Mouse (Mus musculus) gastrocnemius, adult 8-10 months (tissue): Measurements from ENCODE around the gene Abhd14b. TPM values are rescaled to one million over a fixed set of nuclear protein-coding genes. Genes with fewer than 3 reads are reported as not detected.
"Not testable (repeated sequence)": the region's sequence is repeated elsewhere in the genome, so short reads cannot be mapped to it uniquely, and the experiment has no call there.

Source experiments
- DNase-seq, 2 experiments: peaks; one replicate each; pipeline ENCODE4 v3.0.0; 2022; ENCODE audit warnings: low spot score in 2 of 2
- total RNA-seq, 4 experiments: library from RNA; stranded (reverse); gene quantifications; 2 replicates each; pipeline ENCODE4 v1.2.4; 2022

Gene Abhd14b
- total RNA-seq, 4 experiments from 2014 or later, result 2.1 to 3.8 (median 3.3) TPM

DNA sequence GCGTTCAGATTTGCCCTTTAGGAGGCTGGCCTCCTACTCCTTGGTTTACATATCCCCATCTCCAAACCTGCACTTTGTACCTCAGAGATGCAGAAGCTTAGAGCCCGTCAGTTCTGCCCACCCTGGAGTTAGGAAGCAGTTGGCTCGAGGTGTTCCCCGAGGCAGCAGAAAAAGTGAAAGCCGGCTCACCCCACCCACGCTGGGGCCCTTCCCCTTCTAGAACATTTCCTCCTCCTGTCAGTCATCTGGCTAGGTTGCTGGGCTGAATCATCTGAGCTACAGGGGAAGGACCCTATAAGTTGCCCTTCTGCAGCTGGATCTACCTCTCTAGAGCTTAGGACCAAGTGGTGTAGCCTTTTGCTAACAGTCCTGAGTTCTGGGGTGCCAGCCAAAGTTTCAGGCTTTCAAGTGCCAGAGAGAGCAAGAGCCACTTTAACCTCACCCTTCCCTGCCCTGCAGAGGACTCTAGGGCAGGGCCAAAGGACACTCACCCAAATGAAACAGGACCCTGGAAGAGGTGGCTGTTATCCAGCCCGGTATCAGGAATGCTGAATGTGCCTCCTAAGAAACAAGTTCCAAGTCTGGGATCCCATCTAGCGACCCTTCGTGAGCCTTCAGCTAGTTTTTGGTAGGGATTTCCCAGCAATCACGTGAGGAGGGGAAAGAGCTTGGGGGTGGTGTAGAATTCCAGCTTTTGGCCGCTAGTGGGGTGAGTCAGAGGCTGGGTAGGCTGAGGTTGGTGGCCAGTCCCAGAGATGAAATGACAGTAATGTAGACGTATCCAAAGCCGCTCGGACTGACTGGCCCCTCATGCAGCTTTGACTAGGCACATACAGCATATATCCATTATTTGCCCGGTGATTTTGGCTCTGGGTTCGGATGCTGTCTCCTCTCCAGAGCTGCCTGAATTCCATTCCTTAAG, 29.0 kb downstream of the Abhd14b start:
- DNase-seq, result peak; percentile 62 to 72

GRCm38 (mm10) chr9:106476924-106477484, 29.7 kb downstream of the Abhd14b start, which contains the start of gene Parp3:
TSS of gene Parp3 (minus strand) at chr9:106476949.
- peak; percentile 99 to 100 for DNase-seq

DNA sequence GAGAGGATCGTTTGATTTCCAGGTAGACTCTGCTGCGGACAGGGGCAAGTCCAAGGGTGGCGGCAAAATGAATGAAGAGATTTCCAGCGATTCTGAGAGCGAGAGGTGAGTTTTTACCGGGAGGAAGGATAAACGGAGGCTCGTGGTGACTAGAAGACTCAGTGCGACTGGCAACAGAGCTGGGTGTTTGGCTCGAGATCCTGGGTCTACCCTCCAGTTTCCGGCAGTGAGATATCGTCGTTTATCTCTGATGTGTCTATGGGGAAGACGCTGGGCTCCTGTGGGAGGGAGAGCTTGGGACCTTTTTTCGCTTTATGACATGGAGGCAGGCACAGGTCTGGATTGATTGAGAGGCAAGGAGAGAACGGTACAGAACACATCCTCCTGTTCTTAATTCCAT, 30.4 kb downstream of the Abhd14b start:
- DNase-seq, result peak in 1 of 2 experiments; percentile 2

GRCm38 (mm10) chr9:106478101-106478500, 30.8 kb downstream of the Abhd14b start:
- DNase-seq, result peak in 1 of 2 experiments; percentile 1

DNA sequence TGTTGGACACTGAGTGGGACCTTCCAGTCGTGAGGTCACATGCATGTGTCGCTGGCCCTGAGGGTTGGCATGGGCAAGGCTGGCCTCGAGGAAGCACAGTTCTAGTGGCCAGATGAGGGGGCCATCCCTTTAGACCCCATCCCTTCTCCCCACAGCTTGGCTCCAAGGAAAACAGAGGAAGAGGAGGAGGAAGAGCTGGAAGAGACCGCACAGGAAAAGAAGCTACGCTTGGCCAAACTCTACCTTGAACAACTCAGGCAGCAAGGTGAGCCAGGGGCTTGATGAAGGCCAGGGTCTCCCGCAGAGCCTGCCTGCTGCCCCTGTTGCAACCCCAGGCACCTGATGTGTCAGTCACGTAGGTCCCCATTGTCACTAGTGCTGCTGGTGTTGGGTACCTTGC, 33.3 kb downstream of the Abhd14b start:
- DNase-seq, result peak in 1 of 2 experiments; percentile 2

- DNase-seq, result peak in 1 of 2 experiments; percentile 1
Measured at GRCm38 (mm10) chr9:106481075-106481474, 33.8 kb downstream of the Abhd14b start.

- peak in 1 of 2 experiments; percentile 1 for DNase-seq
Measured at GRCm38 (mm10) chr9:106481676-106482075, 34.4 kb downstream of the Abhd14b start.

- DNase-seq, result no peak
Measured at GRCm38 (mm10) chr9:106482578-106483115, 35.4 kb downstream of the Abhd14b start.

- peak in 1 of 2 experiments; percentile 1 for DNase-seq
Measured at GRCm38 (mm10) chr9:106483136-106483535, 35.9 kb downstream of the Abhd14b start.

DNA sequence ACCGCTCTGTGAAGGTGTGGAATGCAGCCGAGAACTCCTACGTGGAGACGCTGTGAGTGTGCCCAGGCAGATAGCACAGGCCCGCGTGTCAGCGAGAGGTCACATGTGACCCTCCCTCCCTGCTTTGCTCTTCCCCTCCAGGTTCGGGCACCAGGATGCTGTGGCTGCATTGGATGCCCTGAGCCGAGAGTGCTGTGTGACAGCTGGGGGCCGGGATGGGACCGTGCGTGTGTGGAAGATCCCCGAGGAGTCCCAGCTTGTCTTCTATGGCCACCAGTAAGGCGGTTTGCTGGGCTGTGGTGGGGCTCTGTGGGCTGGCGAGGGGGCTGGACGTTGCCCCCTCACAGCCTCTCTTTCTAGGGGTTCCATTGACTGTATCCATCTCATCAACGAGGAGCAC, 36.3 kb downstream of the Abhd14b start:
- no peak for DNase-seq

- DNase-seq, result no peak
Measured at GRCm38 (mm10) chr9:106485076-106485475, 37.8 kb downstream of the Abhd14b start.

DNA sequence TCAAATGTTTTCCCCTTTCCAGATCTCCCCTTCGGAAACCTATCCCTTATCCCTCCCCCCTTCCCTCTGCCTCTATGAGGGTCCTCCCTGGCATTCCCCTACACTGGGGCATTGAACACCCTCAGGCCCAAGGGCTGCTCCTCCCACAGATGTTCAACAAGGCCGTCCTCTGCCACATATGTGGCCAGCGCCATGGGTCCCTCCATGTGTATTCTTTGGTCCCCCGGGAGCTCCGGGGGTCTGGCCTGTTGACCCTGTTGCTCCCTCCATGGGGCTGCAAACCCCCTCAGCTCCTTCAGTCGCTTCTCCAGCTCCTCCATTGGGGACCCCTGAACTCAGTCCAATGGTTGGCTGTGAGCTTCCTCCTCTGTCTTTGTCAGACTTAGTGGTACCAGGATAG, 40.3 kb downstream of the Abhd14b start:
- DNase-seq, result not testable (repeated sequence)

GRCm38 (mm10) chr9:106499667-106500066, 52.4 kb downstream of the Abhd14b start, which contains the start of gene Iqcf1:
TSS of gene Iqcf1 (plus strand) at chr9:106499967.
- DNase-seq, result no peak

GRCm38 (mm10) chr9:106501846-106502245, 54.6 kb downstream of the Abhd14b start:
- no peak for DNase-seq

Other genes starting within 250 kb of the Abhd14b start
- gene Ppm1m, start 247.7 kb upstream of the Abhd14b start, total RNA-seq, result 1 to 10 TPM; 2.3 to 4.5 (median 3.3) TPM
- 100 to 1,000 TPM; 129 to 168 (median 143) TPM for gene Twf2, start 244.4 kb upstream of the Abhd14b start, total RNA-seq
- under 1 TPM in 3 of 4 experiments, not detected in 1; 0.10 to 0.43 (median 0.19) TPM for gene Tlr9, start 224.9 kb upstream of the Abhd14b start, total RNA-seq
- gene Alas1, start 198.8 kb upstream of the Abhd14b start, total RNA-seq, result 100 to 1,000 TPM; 175 to 200 (median 179) TPM
- gene Poc1a, start 166.4 kb upstream of the Abhd14b start, total RNA-seq, result 1 to 10 TPM in 3 of 4 experiments, under 1 TPM in 1; 0.99 to 1.7 (median 1.3) TPM
- 10 to 100 TPM; 15.4 to 53.2 (median 35.0) TPM for gene Dusp7, start 78.8 kb upstream of the Abhd14b start, total RNA-seq
- 100 to 1,000 TPM; 259 to 320 (median 274) TPM for gene Rpl29, start 18.0 kb upstream of the Abhd14b start, total RNA-seq
- gene Acy1, start 9.1 kb upstream of the Abhd14b start, total RNA-seq, result 10 to 100 TPM in 2 of 4 experiments, 1 to 10 TPM in 2; 6.2 to 13.0 (median 9.1) TPM
- 10 to 100 TPM; 15.2 to 17.8 (median 16.7) TPM for gene Abhd14a, start 219 bp downstream of the Abhd14b start, total RNA-seq
- gene Pcbp4, start 5.8 kb downstream of the Abhd14b start, total RNA-seq, result 10 to 100 TPM; 49.9 to 70.6 (median 61.3) TPM
- under 1 TPM in 2 of 4 experiments, not detected in 2; 0.12 to 0.43 TPM for gene Gpr62, start 18.5 kb downstream of the Abhd14b start, total RNA-seq
- gene Rrp9, start 28.5 kb downstream of the Abhd14b start, total RNA-seq, result 10 to 100 TPM; 16.8 to 26.0 (median 20.8) TPM
- 10 to 100 TPM; 61.1 to 71.7 (median 70.1) TPM for gene Parp3, start 29.5 kb downstream of the Abhd14b start, total RNA-seq
- not detected for gene Iqcf1, start 52.5 kb downstream of the Abhd14b start, total RNA-seq
- gene Iqcf5, start 67.1 kb downstream of the Abhd14b start, total RNA-seq, result not detected
- gene Iqcf3, start 114.2 kb downstream of the Abhd14b start, total RNA-seq, result not detected
- not detected for gene Iqcf4, start 123.5 kb downstream of the Abhd14b start, total RNA-seq
- not detected for gene Iqcf6, start 179.1 kb downstream of the Abhd14b start, total RNA-seq
- gene Grm2, start 208.6 kb downstream of the Abhd14b start, total RNA-seq, result not detected
- gene Tex264, start 238.5 kb downstream of the Abhd14b start, total RNA-seq, result 10 to 100 TPM; 28.1 to 37.7 (median 33.5) TPM